Mouse (Mus musculus) gastrocnemius, postnatal 14 days (tissue): ENCODE measurements around the gene E4f1. TPM values are rescaled to one million over a fixed set of nuclear protein-coding genes. Genes with fewer than 3 reads are reported as not detected.

Source experiments
- DNase-seq: peaks from one replicate; pipeline ENCODE4 v3.0.0; 2021; ENCODE audit warnings: mixed read lengths
- intact Hi-C: fragments of 180-260 bp; cut with DNase I; formaldehyde crosslinking; loops from one replicate; pipeline ENCODE4 v1.15.1; 2025; ENCODE audit warnings: low total_unique reads
- long read RNA-seq, 2 experiments: library from polyadenylated mRNA; stranded (forward); transcript quantifications; one replicate each; pipeline ENCODE4 v2.0.0; 2021
- total RNA-seq, 2 experiments: library from RNA; stranded (reverse); gene quantifications; 2 replicates each; pipeline ENCODE4 v1.2.3; 2021

The E4f1 gene
- total RNA-seq = 10 to 100 TPM in 1 of 2 experiments, 1 to 10 TPM in 1; 8.5 to 10.2 TPM
- long read RNA-seq, experiment 1, partial matches to known transcripts = 0 of 18 reads
- long read RNA-seq, experiment 1, other reads (novel, unspliced or antisense) = 14 of 18 reads
- long read RNA-seq, experiment 2, partial matches to known transcripts = 2 of 23 reads
- long read RNA-seq, experiment 2, other reads (novel, unspliced or antisense) = 17 of 23 reads

DNA sequence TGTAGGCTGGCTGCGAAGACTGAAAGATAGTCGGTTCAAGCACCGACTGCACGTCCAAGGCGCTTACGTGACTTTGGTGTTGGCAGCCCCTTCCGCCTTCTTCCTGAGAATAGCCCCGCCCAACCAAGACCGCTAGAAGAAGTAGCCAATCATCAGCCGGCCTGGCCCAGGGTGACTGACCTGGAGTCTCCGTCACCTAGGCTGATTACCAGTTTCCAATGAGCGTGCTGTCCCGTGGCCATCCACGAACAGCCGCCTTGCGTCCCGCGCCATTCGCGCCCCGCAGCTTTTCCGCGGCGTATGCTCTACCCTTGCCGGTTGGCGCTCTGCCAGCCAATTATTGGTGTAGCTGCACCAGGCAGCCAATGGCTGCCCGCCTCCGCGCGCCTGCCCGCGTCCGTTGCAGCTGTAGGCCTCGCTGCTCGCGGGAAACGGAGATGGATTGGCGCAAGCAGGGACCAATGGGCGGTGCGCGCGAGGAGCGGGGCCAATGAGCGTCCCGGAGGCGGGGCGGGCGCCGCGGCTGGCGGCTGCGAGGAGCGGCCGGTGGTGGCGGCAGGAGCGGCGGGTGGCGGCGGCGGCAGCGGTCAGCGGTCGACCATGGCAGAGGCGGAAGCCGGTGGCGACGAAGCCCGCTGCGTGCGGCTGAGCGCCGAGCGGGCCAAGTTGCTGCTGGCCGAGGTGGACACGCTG, at the start of gene E4f1, which contains the start of gene Pgp:
Gene E4f1, minus strand, starts transcription at position 404 of the 693 bp plus-strand sequence.
Gene Pgp, plus strand, starts transcription at position 483 of the 693 bp plus-strand sequence.
- intact Hi-C loops = no loop called here
- peak; percentile 99 for DNase-seq

GRCm38 (mm10) chr17:24514270-24515257, 44.5 kb upstream of the E4f1 start:
- DNase-seq = no peak
- intact Hi-C loops = loop anchor here (5.0 kb wide), 1 partner anchor 32 kb away; no protein-coding TSS in a partner anchor

GRCm38 (mm10) chr17:24513609-24514008, 43.5 kb upstream of the E4f1 start:
- intact Hi-C loops = no loop called here
- DNase-seq = peak; percentile 45

DNA sequence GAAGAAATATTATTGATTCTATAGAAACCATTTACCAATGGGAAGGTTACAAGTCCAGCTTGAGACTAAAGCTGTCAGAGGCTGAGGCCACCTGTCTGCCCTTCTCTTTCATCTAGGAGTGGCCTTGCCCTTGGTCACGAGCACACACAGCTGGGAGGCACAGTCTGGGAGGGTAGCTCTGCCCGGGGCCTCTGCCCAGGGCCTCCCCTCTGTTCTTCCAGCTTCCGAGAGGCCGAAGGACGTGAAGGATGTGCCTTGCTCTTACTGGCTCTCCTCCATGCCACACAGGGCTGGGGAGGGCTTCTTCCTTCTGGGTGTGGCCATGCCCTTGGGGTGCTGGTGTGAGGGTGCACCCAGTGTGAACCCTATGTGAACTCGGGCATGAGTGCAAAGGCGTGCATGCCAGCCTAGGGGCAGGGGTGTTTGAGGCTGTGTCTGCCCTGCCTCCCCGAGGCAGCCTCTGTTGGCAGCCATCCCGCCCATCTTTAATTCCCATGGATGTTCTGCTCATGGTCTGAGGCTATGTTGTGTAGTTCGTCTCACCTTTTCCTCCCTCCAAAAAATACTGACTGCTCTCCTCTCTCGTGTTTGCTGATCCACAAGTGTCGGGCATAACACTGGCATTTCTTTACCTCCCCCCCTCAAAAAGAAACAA, 37.8 kb upstream of the E4f1 start:
- intact Hi-C loops = no loop called here
- no peak for DNase-seq

DNA sequence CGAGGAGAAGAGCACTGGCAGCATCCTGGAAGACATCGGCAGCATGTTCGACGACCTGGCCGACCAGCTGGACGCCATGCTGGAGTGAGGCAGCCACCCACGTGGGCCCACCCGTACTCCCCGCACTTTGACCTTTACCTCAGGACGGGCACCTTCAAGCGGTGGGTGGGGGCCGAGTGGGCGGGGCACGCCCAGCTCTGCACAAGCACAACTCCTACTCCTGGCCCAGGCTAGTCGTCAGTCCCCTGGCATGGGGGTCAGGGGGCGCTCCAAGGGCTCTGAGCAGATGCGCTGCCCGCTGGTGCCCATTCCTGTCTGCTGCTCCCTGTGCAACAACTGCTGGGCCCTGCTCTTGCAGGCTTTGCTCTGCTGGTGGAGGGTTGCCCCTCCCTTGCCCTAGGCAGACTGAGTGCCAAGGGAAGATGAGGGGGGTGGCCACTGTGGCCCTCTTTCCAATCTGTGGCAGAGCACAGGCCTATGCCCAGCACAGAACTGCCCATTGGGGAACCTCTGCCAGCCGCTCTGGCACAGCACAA, 37.1 kb upstream of the E4f1 start:
- intact Hi-C loops = no loop called here
- peak; percentile 38 for DNase-seq

GRCm38 (mm10) chr17:24506332-24507070, 36.4 kb upstream of the E4f1 start:
- peak; percentile 60 for DNase-seq
- intact Hi-C loops = no loop called here

GRCm38 (mm10) chr17:24505286-24505955, 35.3 kb upstream of the E4f1 start:
- no peak for DNase-seq
- intact Hi-C loops = no loop called here

DNA sequence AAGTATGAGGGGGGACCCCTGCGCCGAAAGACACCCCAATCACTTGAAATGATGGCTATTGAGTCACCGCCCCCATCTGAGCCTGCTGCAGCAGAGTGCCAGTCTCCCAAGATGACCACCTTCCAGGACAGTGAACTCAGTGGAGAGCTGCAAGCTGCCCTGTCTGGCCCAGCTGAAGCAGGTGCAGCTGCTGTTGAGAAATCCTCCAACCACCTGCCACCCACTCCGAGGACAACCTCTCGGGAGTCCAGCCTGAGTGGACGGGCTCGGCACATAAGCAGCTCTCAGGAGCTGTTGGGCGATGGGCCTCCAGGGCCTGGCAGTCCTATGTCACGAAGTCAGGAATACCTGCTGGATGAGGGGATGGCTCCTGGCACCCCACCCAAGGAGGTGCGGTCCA, 34.0 kb upstream of the E4f1 start:
- intact Hi-C loops = no loop called here
- no peak for DNase-seq

DNA sequence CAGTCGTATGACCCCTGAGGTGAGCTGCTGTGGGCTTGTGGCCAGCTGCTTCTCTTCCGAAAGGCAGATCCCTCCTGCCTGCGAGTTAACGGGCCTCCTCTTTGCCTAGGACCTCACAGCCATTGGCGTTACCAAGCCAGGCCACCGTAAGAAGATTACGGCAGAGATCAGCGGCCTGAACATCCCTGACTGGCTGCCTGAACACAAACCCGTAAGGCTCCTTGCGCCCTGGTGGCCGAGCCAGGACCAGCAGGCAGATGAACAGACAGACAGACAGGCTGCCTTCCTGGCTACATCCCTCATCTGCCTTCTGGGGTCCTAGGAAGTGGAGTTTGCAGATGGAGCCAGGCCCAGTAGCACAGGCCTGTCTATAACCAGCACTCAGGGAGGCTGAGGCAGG, 32.1 kb upstream of the E4f1 start:
- no peak for DNase-seq
- intact Hi-C loops = no loop called here

- DNase-seq = no peak
- intact Hi-C loops = no loop called here
Observed at GRCm38 (mm10) chr17:24496026-24496425, 25.9 kb upstream of the E4f1 start.

GRCm38 (mm10) chr17:24495443-24495842, 25.3 kb upstream of the E4f1 start:
- intact Hi-C loops = no loop called here
- no peak for DNase-seq

DNA sequence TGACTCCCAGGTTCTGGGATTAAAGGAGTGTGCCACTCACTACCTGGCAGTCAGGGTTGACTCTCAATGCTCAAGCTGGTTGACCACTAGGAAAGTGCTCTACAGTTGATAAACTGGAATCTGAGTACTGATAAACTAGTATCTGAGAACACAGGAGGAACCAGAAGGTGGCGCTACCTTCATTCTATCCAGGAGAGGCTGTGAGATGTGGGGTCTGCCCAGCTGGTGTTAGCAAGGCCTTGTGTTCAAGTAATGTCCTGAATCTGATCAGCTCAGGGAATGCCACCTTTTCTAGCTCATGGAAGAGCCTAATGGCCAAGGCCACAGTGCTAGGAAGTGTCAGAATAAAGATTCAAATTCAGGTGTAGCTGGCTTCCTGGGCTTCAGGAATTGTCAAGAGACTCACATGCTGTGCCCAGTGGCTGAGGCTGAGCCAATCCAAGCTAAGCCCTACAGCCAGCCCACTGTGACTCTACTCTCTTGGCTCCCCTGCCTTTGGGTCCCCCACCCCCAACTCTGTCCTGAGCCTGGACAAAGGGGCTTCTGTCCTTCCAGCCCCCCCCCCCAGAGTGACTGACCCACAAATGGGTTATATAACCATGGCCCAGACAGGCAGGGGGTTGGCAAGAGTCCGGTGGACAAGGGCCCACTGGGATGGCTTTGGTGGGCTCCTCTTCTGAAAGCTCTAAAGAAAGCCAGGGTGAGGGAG, 24.7 kb upstream of the E4f1 start:
- intact Hi-C loops = no loop called here

GRCm38 (mm10) chr17:24490399-24490798, 20.3 kb upstream of the E4f1 start:
- intact Hi-C loops = no loop called here
- no peak for DNase-seq

More for the DNA sequence above, 24.7 kb upstream of the E4f1 start:
- peak; percentile 50 for DNase-seq

- DNase-seq = no peak
- intact Hi-C loops = loop anchor here (5.0 kb wide), 1 partner anchor 38 kb away; the partner anchor contains the start of gene Traf7
Observed at GRCm38 (mm10) chr17:24489265-24490030, 19.3 kb upstream of the E4f1 start.

GRCm38 (mm10) chr17:24488662-24489264, 18.6 kb upstream of the E4f1 start:
- no peak for DNase-seq
- intact Hi-C loops = loop anchor here (5.0 kb wide), 1 partner anchor 39 kb away; the partner anchor contains the start of gene Traf7

GRCm38 (mm10) chr17:24488186-24488661, 18.1 kb upstream of the E4f1 start, which contains the start of gene Caskin1:
TSS of gene Caskin1 (plus strand) at chr17:24488601.
- no peak for DNase-seq
- intact Hi-C loops = loop anchor here (5.0 kb wide), 1 partner anchor 39 kb away; the partner anchor contains the start of gene Traf7
